ENCODE assay signal across 9 mouse cellular contexts in the genomic region with DNA sequence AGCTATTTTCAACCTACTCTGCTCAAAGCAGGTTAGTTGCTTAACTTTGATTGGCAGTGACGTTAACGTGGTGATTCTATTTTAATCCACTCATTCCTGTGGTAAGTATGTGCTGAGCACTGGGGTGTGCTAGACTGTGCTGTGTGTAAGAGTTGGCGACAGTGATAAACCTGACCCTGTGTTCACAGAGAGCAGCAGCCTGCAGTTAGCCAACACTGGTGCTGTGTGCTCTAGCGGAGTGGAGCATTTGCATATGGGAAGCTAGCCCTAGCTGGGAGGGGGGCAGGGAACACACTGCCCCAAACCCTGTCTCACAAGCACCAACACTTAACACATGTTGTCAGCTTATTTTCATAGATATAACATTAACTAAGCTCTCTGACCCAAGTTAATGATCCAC. TPM values are rescaled to one million over a fixed set of nuclear protein-coding genes. Genes with fewer than 3 reads are reported as not detected.
DNase-seq lines count a peak whose midpoint lies in the region; ATAC-seq lines count a peak whose summit lies in the region.
"Had no signal": no experiment of that assay in that cellular context is flagged by ENCODE, and none has a peak within 500 bp of the region (broad histone marks: within the 10 kb centered on the region; RNA-seq: fewer than 3 reads in every experiment).

No protein-coding gene starts in this region.

- WGBS in forebrain, embryonic 13.5 days, result 49% methylated on average over 4 of the region's 4 CpGs
- WGBS in forebrain, embryonic 12.5 days, result 59% methylated on average over 4 of the region's 4 CpGs

- H3K27me3 ChIP-seq in forebrain, embryonic 13.5 days, result no peaks in the 10 kb centered on the region
- H3K27me3 ChIP-seq in forebrain, embryonic 12.5 days, result no peaks in the 10 kb centered on the region
- H3K27me3 ChIP-seq: midbrain, embryonic 15.5 days had no signal

- H3K4me2 ChIP-seq in forebrain, embryonic 13.5 days, result no peak overlapping the region
- H3K4me2 ChIP-seq in forebrain, embryonic 12.5 days, result no peak overlapping the region
- H3K4me2 ChIP-seq: midbrain, embryonic 15.5 days had no signal

- DNase-seq in thymus, postnatal 0 days (ENCODE audit: low spot score), result peak; percentile 21
- DNase-seq in thymus, adult 18-20 months, result no peak
- peak; percentile 49 to 73 for DNase-seq in kidney, postnatal 4 days
- DNase-seq in embryo, embryonic 9.5 days (ENCODE audit: extremely low spot score), result no peak
- DNase-seq in cerebellum, postnatal 10 days, result no peak
- no peak for DNase-seq in spleen, postnatal 14 days (ENCODE audit: low spot score in 2 of 2)

- H3K36me3 ChIP-seq in forebrain, embryonic 13.5 days (ENCODE audit: poor library complexity, severe bottlenecking), result no peaks in the 10 kb centered on the region
- no peaks in the 10 kb centered on the region for H3K36me3 ChIP-seq in forebrain, embryonic 12.5 days (replicated peaks)
- H3K36me3 ChIP-seq: midbrain, embryonic 15.5 days had no signal

- H3K4me3 ChIP-seq in forebrain, embryonic 13.5 days, result no peak overlapping the region
- no peak overlapping the region for H3K4me3 ChIP-seq in forebrain, embryonic 12.5 days (replicated peaks)
- H3K4me3 ChIP-seq: midbrain, embryonic 15.5 days had no signal

- no peaks in the 10 kb centered on the region for H3K9me3 ChIP-seq in forebrain, embryonic 13.5 days (replicated peaks)
- H3K9me3 ChIP-seq in forebrain, embryonic 12.5 days, result no peaks in the 10 kb centered on the region
- H3K9me3 ChIP-seq: midbrain, embryonic 15.5 days had no signal

- peaks cover 2% of the 10 kb centered on the region; the same call in 1 of the 2 replicates for H3K4me1 ChIP-seq in forebrain, embryonic 13.5 days
- H3K4me1 ChIP-seq in forebrain, embryonic 12.5 days, result no peaks in the 10 kb centered on the region
- H3K4me1 ChIP-seq: midbrain, embryonic 15.5 days had no signal

- H3K27ac ChIP-seq in forebrain, embryonic 13.5 days, result no peak overlapping the region
- no peak overlapping the region for H3K27ac ChIP-seq in forebrain, embryonic 12.5 days
- H3K27ac ChIP-seq: midbrain, embryonic 15.5 days had no signal

- no peak overlapping the region for H3K9ac ChIP-seq in forebrain, embryonic 13.5 days
- H3K9ac ChIP-seq in forebrain, embryonic 12.5 days, result no peak overlapping the region
- H3K9ac ChIP-seq: midbrain, embryonic 15.5 days had no signal

- peak; percentile 63 for ATAC-seq in forebrain, embryonic 13.5 days
- ATAC-seq in forebrain, embryonic 12.5 days (ENCODE audit: low FRiP score), result no peak
- ATAC-seq: midbrain, embryonic 15.5 days had no signal

RNA-seq across cellular contexts. Expression of a gene that starts 11.7 kb away (rescaled TPM):
- polyA plus RNA-seq in forebrain, embryonic 13.5 days (2015; fragmentation: Nextera tagmentation; extraction: Ambion mirVana), result 5.8 and 6.3 TPM in 2 replicates
- 6.5 and 7.3 TPM in 2 replicates for polyA plus RNA-seq in forebrain, embryonic 12.5 days (2016; fragmentation: Nextera tagmentation; extraction: Ambion mirVana)
- 21.6 and 28.7 TPM in 2 replicates for polyA plus RNA-seq in thymus, postnatal 0 days (2015; fragmentation: Nextera tagmentation; extraction: Ambion mirVana)

Comparison
In these comparisons a context has a peak if more than half of its experiments do, and no peak if none do; other contexts are left out.
1. DNase-seq: peak in thymus, postnatal 0 days (single experiment) and kidney, postnatal 4 days (2 of 2); none in thymus, adult 18-20 months (0 of 2), embryo, embryonic 9.5 days (single experiment), cerebellum, postnatal 10 days (0 of 2) and spleen, postnatal 14 days (0 of 2).